Mouse (Mus musculus) thymus, postnatal 0 days (tissue): ENCODE data around the gene Spag7. TPM values are rescaled to one million over a fixed set of nuclear protein-coding genes. Genes with fewer than 3 reads are reported as not detected.

Experiments
- DNase-seq: peaks from one replicate; pipeline ENCODE4 v3.0.0-alpha.2; 2015; ENCODE audit warnings: low spot score
- polyA plus RNA-seq: library from polyadenylated mRNA; unstranded; fragments of >200 nt; fragmentation: Nextera tagmentation; extraction: Ambion mirVana; gene quantifications from 2 replicates; pipeline ENCODE4 v1.2.1, GENCODE M21; 2015

Spag7 gene
- polyA plus RNA-seq, 1 experiment from 2014 or later, result 85.0 TPM

DNA sequence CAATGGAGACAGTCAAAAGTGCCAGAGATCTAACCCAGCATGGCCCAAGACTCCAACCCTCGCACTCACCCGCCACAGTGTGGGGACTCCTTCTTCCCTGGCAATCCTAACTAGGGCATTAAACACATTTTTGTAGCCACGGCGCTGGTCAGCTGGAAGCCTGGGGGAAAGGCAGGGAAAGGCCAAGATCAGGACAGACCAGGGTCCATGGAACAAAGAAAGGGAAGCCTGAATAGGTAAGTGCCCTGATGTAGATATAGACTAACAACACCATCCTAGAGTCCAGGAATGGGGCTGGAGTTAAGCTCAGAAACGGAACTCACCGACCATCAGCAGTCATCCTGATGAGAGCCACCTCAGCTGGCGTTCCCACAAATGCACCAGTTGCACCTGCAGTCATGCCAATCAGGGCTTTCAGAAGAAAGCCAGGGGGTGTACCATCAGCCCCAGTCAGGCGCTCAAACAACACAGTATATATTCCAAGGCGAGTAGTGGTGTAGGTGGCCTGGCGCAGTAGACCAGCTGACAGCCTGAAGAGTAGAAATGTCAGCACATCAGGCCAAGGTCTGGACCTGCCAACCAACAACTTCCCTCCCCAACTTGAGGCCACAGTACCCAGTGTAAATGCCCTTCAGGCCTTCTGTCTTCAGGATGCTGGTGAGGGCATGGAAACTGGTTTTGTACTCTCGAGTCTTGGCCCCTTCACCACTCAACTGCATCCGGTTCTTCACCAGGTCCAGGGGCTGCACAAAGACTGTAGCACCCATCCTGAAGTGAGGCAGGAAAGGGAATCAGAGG is 23.6 kb downstream of the Spag7 start:
- DNase-seq, result no peak

DNA sequence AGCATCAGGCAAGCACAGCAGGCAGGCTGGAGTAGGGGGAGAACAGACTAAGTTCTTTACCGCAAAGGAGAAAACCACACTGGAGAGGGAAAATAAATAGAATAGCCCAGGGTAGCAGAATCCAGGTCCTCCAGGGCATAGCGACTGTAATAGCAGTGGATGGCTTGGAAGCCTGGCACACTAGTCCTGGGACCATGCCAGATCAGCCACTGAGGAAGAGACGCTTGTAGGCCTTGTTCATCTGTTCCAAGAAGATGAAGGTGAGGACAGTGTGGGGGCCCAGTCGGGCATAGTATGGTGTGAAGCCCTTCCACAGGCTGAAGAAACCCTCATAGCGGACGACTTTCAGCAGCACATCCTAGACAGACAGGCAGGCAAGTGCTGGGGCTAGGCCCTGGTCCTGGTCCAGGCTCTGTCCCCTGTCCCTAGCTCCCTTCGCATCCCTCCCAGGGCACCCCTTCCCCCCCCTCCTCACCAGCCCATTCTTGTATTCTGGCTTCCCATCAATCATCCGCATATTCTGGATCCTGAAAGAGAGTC is 24.6 kb downstream of the Spag7 start:
- no peak for DNase-seq

DNA sequence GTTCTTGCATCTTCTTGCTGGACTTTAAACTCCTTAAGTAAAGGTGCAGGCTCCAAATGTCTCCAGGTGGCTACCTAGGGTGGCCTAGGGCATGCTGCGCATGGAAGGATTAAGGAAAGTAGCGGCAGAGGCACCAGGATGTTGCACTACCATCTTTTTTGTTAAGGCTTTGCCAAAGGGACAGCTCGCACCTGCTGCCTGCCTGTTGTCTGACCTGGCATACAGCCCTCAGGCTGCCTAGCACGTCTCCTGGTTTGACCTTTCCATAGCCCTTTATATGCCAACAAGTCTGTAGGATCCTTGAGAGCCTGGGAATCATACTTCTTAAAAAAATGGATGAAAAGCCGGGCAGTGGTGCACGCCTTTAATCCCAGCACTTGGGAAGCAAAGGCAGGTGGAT is 26.2 kb downstream of the Spag7 start:
- DNase-seq, result no peak

DNA sequence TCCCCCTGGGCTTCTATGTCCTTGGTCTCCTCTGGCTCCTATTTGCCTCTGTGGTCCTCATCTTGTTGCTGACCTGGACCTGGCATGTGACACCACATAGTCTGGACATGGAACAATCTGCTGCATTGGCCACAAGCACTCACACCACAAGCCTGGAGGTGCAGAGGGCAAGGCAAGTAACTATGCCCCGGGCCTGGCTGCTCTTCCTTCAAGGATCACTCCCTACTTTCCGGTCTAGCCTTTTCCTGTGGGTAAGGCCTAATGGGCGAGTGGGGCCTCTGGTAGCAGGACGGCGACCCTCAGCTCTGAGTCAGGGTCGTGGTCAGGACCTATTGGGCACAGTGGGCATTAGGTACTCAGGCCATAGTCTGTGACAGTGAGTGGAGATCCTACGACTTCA is 28.0 kb downstream of the Spag7 start:
- DNase-seq, result no peak

DNA sequence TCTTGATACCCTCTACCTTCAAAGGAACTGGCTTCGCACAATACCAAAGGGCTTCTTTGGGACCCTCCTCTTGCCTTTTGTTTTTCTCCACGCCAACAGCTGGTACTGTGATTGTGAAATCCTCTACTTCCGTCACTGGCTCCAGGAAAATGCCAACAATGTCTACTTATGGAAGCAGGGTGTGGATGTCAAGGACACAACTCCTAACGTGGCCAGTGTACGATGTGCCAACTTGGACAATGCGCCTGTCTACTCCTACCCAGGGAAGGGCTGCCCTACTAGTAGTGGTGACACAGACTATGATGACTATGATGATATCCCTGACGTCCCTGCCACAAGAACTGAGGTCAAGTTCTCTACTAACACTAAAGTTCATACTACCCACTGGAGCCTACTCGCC is 29.2 kb downstream of the Spag7 start:
- no peak for DNase-seq

DNA sequence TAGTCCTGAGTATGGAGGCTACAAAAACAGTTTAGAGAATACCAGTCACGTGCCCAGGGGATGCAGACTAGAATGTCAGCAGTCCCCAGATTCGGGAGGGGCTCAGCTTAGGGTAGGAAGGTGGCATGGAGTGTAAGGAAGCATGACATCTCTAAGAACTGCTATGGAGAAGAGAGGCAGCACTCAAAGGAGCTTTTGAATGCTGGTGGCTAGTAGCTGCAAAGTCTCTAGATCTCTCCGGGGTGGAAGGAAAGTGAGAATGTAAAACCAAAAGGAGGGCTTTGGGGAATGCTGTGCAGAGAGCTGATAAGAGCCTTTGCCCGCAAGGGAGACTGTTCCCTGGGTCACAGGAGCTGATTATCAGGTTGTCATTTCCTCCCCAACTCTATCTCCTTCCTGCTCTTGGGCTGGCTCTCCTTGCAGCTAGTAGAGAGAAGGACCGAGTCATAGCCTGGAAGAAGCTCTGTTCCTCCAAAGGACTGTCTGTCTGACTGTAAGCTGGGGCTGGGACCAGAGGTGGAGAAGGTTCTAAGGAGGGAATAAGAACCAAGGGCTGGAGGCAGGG is 30.4 kb downstream of the Spag7 start, which contains the start of gene Gp1ba:
Gene Gp1ba, plus strand, starts transcription at position 409 of the 565 bp plus-strand sequence.
- DNase-seq, result no peak

DNA sequence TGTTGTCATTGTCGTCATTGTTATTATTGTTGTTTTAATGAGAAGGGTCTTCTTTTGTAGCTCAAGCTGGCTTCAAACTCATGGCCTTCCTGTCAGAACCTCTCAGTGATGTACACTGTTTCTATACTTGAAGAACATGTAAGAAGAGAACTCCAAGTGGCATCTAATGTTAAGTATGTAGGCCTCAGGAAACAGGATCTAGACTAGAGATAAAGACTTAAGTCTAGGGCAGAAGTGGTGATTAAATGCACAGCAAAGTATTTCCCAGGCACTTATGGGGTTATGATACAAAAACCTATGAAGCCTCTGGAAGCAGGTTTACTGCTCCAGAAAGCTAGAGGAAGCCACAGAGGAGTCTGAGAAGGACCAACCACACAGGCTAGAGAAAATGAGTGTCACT is 30.9 kb downstream of the Spag7 start:
- DNase-seq, result no peak

DNA sequence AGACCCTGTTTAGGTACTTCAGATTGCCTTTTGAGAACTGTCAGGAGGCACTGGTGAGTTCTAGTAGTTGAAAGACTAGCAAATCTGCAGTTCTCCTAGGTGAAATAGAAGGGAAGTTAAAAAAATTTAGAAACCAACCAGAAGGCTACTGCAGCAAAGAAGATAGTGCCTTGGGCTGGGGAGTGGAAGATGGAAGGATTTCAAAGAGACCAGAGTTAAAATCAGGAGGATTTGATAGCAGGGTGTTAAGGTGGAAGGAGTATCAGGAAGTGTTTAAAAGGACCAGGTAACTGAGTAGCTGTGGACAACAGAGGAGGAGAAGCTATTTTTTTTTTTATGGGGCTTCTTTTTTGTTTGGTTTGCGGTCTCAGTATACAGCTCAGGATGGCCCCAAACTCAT is 31.5 kb downstream of the Spag7 start:
- DNase-seq, result no peak

DNA sequence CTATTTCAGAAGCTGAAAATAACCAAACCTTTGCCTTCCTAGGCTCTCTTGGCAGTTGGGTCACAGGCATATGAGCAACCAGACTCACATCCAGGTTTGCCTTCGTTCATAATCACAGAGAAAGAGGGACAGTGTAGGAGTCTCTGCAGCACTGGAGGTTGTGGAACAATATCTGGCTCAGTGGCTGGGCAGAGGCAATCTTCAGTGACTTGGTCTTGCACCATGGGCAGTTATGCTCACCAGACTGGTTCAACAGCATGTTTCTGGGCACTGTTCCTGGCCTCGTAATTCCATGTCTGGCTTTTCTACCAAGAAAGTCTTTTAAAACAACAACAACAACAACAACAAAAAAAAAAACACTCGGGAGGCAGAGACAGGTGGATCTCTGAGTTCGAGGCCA is 33.6 kb downstream of the Spag7 start:
- no peak for DNase-seq

DNA sequence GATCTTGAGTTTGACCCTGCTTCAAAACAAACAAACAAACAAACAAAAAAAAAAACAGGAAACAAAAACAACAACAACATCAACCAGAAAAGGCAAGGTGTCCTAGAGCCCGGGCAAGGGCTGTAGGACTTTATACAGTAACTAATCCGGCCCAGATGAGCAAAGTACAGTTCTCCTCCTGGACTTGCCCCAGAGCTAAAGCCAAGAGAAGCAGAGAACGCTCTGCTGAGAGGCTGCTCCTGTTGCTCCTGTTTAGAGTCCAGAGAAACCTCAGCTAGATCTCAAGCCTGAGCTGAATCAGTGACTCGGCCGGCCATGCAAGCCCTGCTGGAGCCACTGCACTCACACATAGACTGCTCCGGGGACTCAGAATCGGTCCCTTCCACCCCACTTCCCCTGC is 39.1 kb downstream of the Spag7 start:
- DNase-seq, result no peak

DNA sequence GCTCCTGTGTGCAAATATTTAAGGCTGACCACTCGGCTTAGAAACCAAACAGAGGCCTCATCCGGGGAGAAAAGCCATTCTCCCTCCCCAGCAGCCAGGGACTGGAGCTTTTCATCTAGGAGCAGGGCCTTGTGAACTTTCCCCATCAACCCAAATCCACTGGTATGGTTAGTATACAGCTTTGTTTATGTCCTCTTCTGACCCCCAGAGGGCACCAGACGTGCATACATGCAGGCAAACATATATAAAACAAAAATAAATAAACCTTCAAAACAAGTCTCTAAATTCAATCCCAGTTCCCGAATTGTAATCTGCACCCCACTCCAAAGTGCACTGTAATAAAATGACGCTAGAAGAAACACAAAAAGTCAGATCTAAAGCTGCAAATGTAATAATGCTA is 39.7 kb downstream of the Spag7 start:
- peak; percentile 59 for DNase-seq

DNA sequence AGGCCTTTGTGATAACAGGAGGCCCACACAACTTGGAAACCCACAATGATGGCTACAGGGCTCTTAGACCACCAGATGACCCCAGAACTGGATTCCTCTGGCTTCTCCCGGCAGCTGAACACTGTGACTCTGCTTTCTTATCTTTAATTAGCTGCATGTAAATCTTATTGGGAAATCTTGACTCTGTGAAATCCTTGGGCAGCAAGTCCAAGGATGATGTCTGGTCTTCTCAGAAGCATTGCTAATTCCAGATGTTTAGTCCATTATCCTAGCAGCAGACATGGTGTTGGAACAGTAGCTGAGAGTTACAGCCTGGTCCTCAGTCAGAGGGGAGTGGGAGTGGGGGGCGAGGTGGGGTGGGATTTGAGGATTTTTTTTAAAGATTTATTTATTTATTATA is 40.8 kb downstream of the Spag7 start:
- no peak for DNase-seq

DNA sequence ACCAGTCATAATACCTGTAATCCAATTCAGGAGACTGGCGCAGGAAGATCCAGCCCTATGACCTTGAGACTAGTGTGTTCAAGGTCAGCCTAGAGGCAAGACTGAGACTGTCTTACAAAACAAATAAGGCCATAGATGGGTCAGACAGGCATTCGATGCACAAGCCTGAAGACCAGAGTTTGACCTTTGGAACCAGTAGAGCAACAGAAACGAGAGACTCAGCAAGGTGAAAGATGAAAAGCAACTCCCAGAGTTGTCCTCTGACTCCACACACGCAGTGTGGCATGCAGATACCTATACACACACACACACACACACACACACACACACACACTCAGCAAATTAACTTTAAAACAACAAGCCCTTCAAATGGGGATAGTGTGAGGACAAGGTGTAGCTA is 42.3 kb downstream of the Spag7 start:
- DNase-seq, result no peak

DNA sequence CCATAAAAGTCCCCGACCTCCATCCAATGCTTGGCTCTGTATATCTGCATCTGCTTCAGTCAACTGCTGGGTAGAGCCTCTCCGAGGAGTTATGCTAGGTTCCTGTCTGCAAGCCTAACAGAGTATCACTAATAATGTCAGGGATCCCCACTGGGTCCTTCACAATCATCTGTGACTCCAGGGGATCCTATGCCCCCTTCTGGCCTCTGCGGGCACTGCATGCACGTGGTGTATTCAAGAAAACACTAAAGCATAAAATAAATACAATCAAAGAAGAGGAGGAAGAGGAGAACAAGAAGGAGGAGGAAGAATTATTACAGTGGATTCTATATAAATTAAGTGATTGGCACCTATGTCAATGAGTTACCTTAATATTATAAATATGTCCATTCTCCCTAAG is 43.7 kb downstream of the Spag7 start:
- peak; percentile 68 for DNase-seq

DNA sequence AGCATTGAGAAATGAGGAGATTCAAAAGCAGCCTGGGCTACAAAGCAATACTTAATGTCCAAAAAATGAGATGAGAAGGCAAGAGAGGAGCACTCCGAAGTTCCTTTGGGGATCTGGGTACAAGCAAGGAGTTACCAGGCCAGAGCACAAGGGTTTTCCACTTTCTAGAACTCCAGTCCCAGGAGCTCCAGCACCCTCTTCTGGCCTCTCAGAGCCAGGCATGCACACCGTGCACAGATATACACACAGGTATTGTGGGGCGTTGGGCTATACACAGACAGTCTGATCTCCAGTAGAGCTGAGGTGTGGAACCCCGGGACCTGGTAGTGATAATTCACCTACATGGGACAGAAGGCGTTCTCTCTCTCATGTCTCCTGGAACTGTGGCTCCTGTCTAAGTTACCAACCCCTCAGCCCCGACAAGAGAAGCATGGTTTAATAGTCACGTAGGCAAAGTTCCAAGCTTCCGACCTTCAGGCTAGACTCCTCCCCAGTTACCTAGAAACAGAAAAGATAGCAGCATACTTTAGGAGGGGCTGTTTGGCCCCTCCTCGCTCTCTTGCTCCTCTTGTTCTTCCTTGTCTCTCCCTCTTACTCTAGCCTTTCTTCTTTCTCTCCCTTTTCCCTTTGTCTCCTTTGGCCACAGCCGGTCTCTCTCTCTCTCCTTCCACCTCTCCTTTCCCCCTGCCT is 46.0 kb downstream of the Spag7 start:
- no peak for DNase-seq

DNA sequence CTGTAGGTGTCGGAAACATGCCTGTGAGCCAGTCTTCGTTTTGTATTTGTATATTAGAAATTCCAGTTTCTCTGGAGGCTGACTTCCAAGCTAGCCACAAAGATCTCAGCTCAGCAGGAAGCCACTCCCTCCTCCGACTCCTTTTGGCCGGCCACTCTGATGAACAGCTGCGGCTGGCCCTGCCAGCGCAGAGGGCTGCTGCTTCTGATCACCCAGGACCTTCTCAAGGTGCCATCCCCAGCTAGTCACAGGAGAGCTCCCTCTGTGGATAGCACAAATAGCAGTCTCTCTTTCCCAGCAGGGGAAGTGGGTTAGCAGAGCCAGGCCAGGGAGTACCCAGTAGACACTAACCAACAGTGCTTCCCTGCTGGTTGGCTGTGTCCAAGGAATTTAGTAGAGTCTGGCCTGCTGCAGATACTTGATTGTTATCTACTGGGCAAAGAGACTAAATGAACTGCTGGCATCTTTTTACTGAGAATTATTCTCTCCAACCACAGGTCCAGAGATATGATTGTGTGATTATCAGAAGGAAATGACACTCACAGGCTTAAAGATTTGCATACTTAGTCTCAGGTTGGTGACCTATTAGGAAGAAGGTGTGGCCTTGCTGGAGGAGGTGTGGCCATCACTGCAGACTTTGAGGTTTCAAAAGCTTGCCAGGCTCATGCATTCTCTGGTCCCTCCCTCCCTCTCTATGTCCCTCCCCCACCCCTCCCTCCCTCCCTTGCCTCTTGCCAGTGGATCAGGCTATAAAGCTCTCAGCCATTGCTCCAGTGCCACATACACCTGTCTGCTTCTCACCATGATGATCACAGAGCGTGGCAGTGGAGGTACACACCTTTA is 47.0 kb downstream of the Spag7 start:
- no peak for DNase-seq

DNA sequence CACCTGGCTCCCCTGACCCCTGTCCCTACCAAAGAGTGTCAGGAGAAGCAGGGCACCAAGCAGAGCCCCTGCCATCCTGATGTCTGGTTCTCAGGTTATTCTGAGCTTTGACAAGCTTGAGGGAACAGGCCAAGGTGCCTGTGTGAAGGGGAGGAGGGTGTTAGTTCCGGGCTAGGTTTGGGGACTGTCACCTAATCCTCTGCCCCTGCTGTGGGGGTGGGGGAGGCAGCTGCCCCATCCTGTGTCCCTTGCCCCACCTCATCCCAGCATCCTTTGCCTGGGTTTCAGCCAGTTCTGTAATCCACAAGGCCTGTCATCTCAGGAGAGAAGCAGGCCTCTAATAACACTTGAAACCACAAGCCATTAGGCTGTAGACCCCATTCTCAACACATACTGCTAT is 50.1 kb downstream of the Spag7 start, which contains the start of gene Chrne:
Gene Chrne, minus strand, starts transcription at position 116 of the 400 bp plus-strand sequence.
- no peak for DNase-seq

DNA sequence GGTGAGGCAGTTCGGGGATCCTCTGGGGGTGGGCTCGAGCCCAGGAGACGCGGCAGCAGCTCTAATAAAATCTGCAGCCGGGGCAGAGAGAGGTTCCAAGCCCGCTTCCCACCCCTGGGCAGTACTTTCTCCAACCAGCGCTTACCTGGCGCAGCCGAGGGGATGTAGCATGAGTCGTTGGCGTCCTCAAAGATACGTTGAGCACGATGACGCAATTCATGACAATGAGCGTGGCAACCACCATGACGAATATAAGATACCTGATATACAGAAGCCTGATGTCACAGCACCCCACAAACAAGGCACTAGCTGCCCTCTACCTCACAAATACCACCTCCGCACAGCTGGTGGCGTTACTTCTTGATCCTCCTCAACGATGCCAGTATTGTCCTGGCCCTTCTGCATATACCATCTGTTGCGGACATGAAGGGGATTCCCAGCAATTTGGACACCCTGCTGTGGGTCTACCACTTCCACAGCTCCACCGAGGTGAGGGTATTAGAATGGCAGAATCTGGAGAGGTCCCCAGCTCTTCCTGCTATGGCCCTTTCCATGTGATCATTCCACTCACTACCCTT is 53.6 kb downstream of the Spag7 start, which contains the start of gene 4930544D05Rik:
Gene 4930544D05Rik, plus strand, starts transcription at position 333 of the 578 bp plus-strand sequence.
- peak; percentile 29 for DNase-seq

DNA sequence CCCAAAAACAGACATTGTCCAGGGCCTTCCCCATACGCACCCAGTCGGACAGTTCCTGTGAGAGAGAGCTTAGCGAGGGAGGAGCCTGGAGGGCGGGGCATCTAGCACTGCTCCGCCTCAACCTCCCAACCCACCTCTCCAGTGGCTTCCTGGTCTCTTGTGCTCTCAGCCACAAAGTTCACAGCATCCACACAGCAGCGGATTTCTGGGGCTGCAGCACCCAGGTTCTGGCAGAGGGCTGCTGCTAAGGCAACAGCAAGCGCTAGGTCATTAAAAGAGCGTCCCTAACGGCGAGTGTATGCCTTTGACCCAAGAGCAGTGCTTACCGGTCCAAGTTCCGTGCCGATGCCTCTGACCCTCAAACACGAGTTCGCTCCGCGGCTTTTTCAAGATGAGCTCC is 54.1 kb downstream of the Spag7 start:
- DNase-seq, result peak; percentile 83
